Mouse (Mus musculus): ENCODE results near the gene Phf13. TPM values are rescaled to one million over a fixed set of nuclear protein-coding genes. Genes with fewer than 3 reads are reported as not detected.

The Phf13 gene
- total and polyA plus RNA-seq, 3 experiments: 2.0 to 5.4 (median 2.9) TPM

- no peak for ATAC-seq (ENCODE audit: extremely low read depth, insufficient number of reproducible peaks, low FRiP score, poor library complexity, severe bottlenecking)
- peak overlapping the region; percentile 87 for H3K4me3 ChIP-seq (ENCODE audit: low read depth, low read length)
- TF ChIP-seq POLR2AphosphoS5 (IDR thresholded peaks at IDR 0.05; ENCODE audit: insufficient replicate concordance, low read depth, low read length) (no peak), GATA1 (IDR thresholded peaks at IDR 0.05; ENCODE audit: borderline replicate concordance, low read length) (no peak), TAL1 (conservative IDR thresholded peaks at IDR 0.05; ENCODE audit: low read depth, low read length) (no peak), GATA2 (IDR thresholded peaks at IDR 0.05; ENCODE audit: borderline replicate concordance, low read depth, low read length) (no peak), CTCF (IDR thresholded peaks at IDR 0.05; ENCODE audit: low read depth, low read length) (no peak)
- H3K4me1 ChIP-seq (ENCODE audit: insufficient read depth, low read depth, low read length): peaks cover 63% of the 10 kb centered on the region
- peaks cover 25% of the 10 kb centered on the region for H3K36me3 ChIP-seq (replicated peaks)
- H3K27me3 ChIP-seq (ENCODE audit: insufficient read depth, low read length): peaks cover 53% of the 10 kb centered on the region
- H3K9me3 ChIP-seq (replicated peaks): no peaks in the 10 kb centered on the region
- no peak for DNase-seq (ENCODE audit: low spot score)
Measured at GRCm38 (mm10) chr4:151995371-151996172, 486 bp downstream of the Phf13 start.

GRCm38 (mm10) chr4:151994228-151995171 is 1.6 kb downstream of the Phf13 start:
- ATAC-seq (ENCODE audit: extremely low read depth, insufficient number of reproducible peaks, low FRiP score, poor library complexity, severe bottlenecking): peak; percentile 73
- Histone ChIP-seq H3K9me3 (replicated peaks) (no peaks in the 10 kb centered on the region), H3K4me1 (ENCODE audit: insufficient read depth, low read depth, low read length) (peaks cover 54% of the 10 kb centered on the region), H3K27me3 (ENCODE audit: insufficient read depth, low read length) (peaks cover 55% of the 10 kb centered on the region), H3K4me3 (ENCODE audit: low read depth, low read length) (peak overlapping the region; percentile 87), H3K36me3 (replicated peaks) (peaks cover 28% of the 10 kb centered on the region)
- DNase-seq (ENCODE audit: low spot score): peak; percentile 71
- peak; percentile 74 for TF ChIP-seq TAL1 (conservative IDR thresholded peaks at IDR 0.05; ENCODE audit: low read depth, low read length)
- TF ChIP-seq POLR2AphosphoS5 (IDR thresholded peaks at IDR 0.05; ENCODE audit: insufficient replicate concordance, low read depth, low read length): no peak
- TF ChIP-seq GATA2 (IDR thresholded peaks at IDR 0.05; ENCODE audit: borderline replicate concordance, low read depth, low read length): 0 out of 2 replicates have a peak, but pooled peaks have one; percentile 42

GRCm38 (mm10) chr4:151993035-151993434 is 3.0 kb downstream of the Phf13 start:
- peaks cover 60% of the 10 kb centered on the region for H3K4me1 ChIP-seq (ENCODE audit: insufficient read depth, low read depth, low read length)
- ATAC-seq (ENCODE audit: extremely low read depth, insufficient number of reproducible peaks, low FRiP score, poor library complexity, severe bottlenecking): no peak

GRCm38 (mm10) chr4:151992091-151992490 is 4.0 kb downstream of the Phf13 start:
- Histone ChIP-seq H3K4me3 (ENCODE audit: low read depth, low read length) (no peak overlapping the region), H3K36me3 (replicated peaks) (peaks cover 28% of the 10 kb centered on the region), H3K27me3 (ENCODE audit: insufficient read depth, low read length) (peaks cover 63% of the 10 kb centered on the region), H3K9me3 (replicated peaks) (no peaks in the 10 kb centered on the region), H3K4me1 (ENCODE audit: insufficient read depth, low read depth, low read length) (peaks cover 54% of the 10 kb centered on the region)
- DNase-seq (ENCODE audit: low spot score): no peak
- ATAC-seq (ENCODE audit: extremely low read depth, insufficient number of reproducible peaks, low FRiP score, poor library complexity, severe bottlenecking): no peak
- TF ChIP-seq CTCF (IDR thresholded peaks at IDR 0.05; ENCODE audit: low read depth, low read length) (no peak), TAL1 (conservative IDR thresholded peaks at IDR 0.05; ENCODE audit: low read depth, low read length) (no peak), GATA2 (IDR thresholded peaks at IDR 0.05; ENCODE audit: borderline replicate concordance, low read depth, low read length) (no peak), POLR2AphosphoS5 (IDR thresholded peaks at IDR 0.05; ENCODE audit: insufficient replicate concordance, low read depth, low read length) (no peak), GATA1 (IDR thresholded peaks at IDR 0.05; ENCODE audit: borderline replicate concordance, low read length) (no peak)

More at GRCm38 (mm10) chr4:151993035-151993434, 3.0 kb downstream of the Phf13 start:
- Histone ChIP-seq H3K9me3 (replicated peaks) (no peaks in the 10 kb centered on the region), H3K4me3 (ENCODE audit: low read depth, low read length) (no peak overlapping the region), H3K27me3 (ENCODE audit: insufficient read depth, low read length) (peaks cover 63% of the 10 kb centered on the region), H3K36me3 (replicated peaks) (peaks cover 28% of the 10 kb centered on the region)
- no peak for DNase-seq (ENCODE audit: low spot score)
- no peak for TF ChIP-seq GATA2 (IDR thresholded peaks at IDR 0.05; ENCODE audit: borderline replicate concordance, low read depth, low read length)
- TF ChIP-seq TAL1 (conservative IDR thresholded peaks at IDR 0.05; ENCODE audit: low read depth, low read length): no peak
- no peak for TF ChIP-seq GATA1 (IDR thresholded peaks at IDR 0.05; ENCODE audit: borderline replicate concordance, low read length)
- no peak for TF ChIP-seq CTCF (IDR thresholded peaks at IDR 0.05; ENCODE audit: low read depth, low read length)
- TF ChIP-seq POLR2AphosphoS5 (IDR thresholded peaks at IDR 0.05; ENCODE audit: insufficient replicate concordance, low read depth, low read length): no peak

GRCm38 (mm10) chr4:151989110-151989488 is 7.0 kb downstream of the Phf13 start:
- H3K9me3 ChIP-seq (replicated peaks): no peaks in the 10 kb centered on the region
- peak overlapping the region; percentile 77; the same call in 1 of the 2 replicates for H3K4me3 ChIP-seq (ENCODE audit: low read depth, low read length)
- no peak for TF ChIP-seq CTCF (IDR thresholded peaks at IDR 0.05; ENCODE audit: low read depth, low read length)
- TF ChIP-seq TAL1 (conservative IDR thresholded peaks at IDR 0.05; ENCODE audit: low read depth, low read length): no peak
- no peak for TF ChIP-seq POLR2AphosphoS5 (IDR thresholded peaks at IDR 0.05; ENCODE audit: insufficient replicate concordance, low read depth, low read length)
- peaks cover 74% of the 10 kb centered on the region for H3K27me3 ChIP-seq (ENCODE audit: insufficient read depth, low read length)
- H3K4me1 ChIP-seq (ENCODE audit: insufficient read depth, low read depth, low read length): peaks cover 50% of the 10 kb centered on the region
- H3K36me3 ChIP-seq (replicated peaks): peaks cover 32% of the 10 kb centered on the region
- DNase-seq (ENCODE audit: low spot score) (no peak), ATAC-seq (ENCODE audit: extremely low read depth, insufficient number of reproducible peaks, low FRiP score, poor library complexity, severe bottlenecking) (no peak)
